Mouse (Mus musculus): Measurements from ENCODE around the gene Rhot1. TPM values are rescaled to one million over a fixed set of nuclear protein-coding genes. Genes with fewer than 3 reads are reported as not detected.

Gene Rhot1
- polyA plus RNA-seq (2014; fragmentation: Illumina TruSeq; extraction: RNeasy Lipid Tissue Mini Kit (QIAGEN cat#74804); ENCODE audit: low read depth, low replicate concordance) = 29.7 TPM

GRCm38 (mm10) chr11:80208860-80209800 lies at the start of gene Rhot1:
Rhot1 (plus strand) TSS chr11:80209019.

GRCm38 (mm10) chr11:80183705-80184255 lies 25.0 kb upstream of the Rhot1 start, which contains the start of gene Rnf135:
Rnf135 (plus strand) TSS chr11:80183851.

GRCm38 (mm10) chr11:80300551-80301315 lies 91.9 kb downstream of the Rhot1 start, which contains the start of gene Rhbdl3:
Rhbdl3 (plus strand) TSS chr11:80300912.

Other genes starting within 250 kb of the Rhot1 start
- gene Utp6, start 246.6 kb upstream of the Rhot1 start, polyA plus RNA-seq (2014; fragmentation: Illumina TruSeq; extraction: RNeasy Lipid Tissue Mini Kit (QIAGEN cat#74804); ENCODE audit: low read depth, low replicate concordance) = 28.0 TPM
- 21.8 TPM for gene Suz12, start 215.9 kb upstream of the Rhot1 start, polyA plus RNA-seq (2014; fragmentation: Illumina TruSeq; extraction: RNeasy Lipid Tissue Mini Kit (QIAGEN cat#74804); ENCODE audit: low read depth, low replicate concordance)
- 12.0 TPM for gene Crlf3, start 128.0 kb upstream of the Rhot1 start, polyA plus RNA-seq (2014; fragmentation: Illumina TruSeq; extraction: RNeasy Lipid Tissue Mini Kit (QIAGEN cat#74804); ENCODE audit: low read depth, low replicate concordance)
- gene Atad5, start 119.6 kb upstream of the Rhot1 start, polyA plus RNA-seq (2014; fragmentation: Illumina TruSeq; extraction: RNeasy Lipid Tissue Mini Kit (QIAGEN cat#74804); ENCODE audit: low read depth, low replicate concordance) = 2.1 TPM
- gene Tefm, start 66.8 kb upstream of the Rhot1 start, polyA plus RNA-seq (2014; fragmentation: Illumina TruSeq; extraction: RNeasy Lipid Tissue Mini Kit (QIAGEN cat#74804); ENCODE audit: low read depth, low replicate concordance) = 13.2 TPM
- gene Adap2, start 54.9 kb upstream of the Rhot1 start, polyA plus RNA-seq (2014; fragmentation: Illumina TruSeq; extraction: RNeasy Lipid Tissue Mini Kit (QIAGEN cat#74804); ENCODE audit: low read depth, low replicate concordance) = 13.5 TPM
- gene Rnf135, start 25.2 kb upstream of the Rhot1 start, polyA plus RNA-seq (2014; fragmentation: Illumina TruSeq; extraction: RNeasy Lipid Tissue Mini Kit (QIAGEN cat#74804); ENCODE audit: low read depth, low replicate concordance) = 10.5 TPM
- 4.6 TPM for gene Rhbdl3, start 91.9 kb downstream of the Rhot1 start, polyA plus RNA-seq (2014; fragmentation: Illumina TruSeq; extraction: RNeasy Lipid Tissue Mini Kit (QIAGEN cat#74804); ENCODE audit: low read depth, low replicate concordance)
- gene 5730455P16Rik, start 169.0 kb downstream of the Rhot1 start, polyA plus RNA-seq (2014; fragmentation: Illumina TruSeq; extraction: RNeasy Lipid Tissue Mini Kit (QIAGEN cat#74804); ENCODE audit: low read depth, low replicate concordance) = 13.1 TPM
- 136 TPM for gene Zfp207, start 174.3 kb downstream of the Rhot1 start, polyA plus RNA-seq (2014; fragmentation: Illumina TruSeq; extraction: RNeasy Lipid Tissue Mini Kit (QIAGEN cat#74804); ENCODE audit: low read depth, low replicate concordance)
- 48.8 TPM for gene Psmd11, start 219.6 kb downstream of the Rhot1 start, polyA plus RNA-seq (2014; fragmentation: Illumina TruSeq; extraction: RNeasy Lipid Tissue Mini Kit (QIAGEN cat#74804); ENCODE audit: low read depth, low replicate concordance)